Comparison of ENCODE assay signal across 15 mouse cellular contexts in genomic region chr13:32775889-32776288, GRCm38 (mm10). TPM values are rescaled to one million over a fixed set of nuclear protein-coding genes. Genes with fewer than 3 reads are reported as not detected.
A peak's percentile ranks its signal among the peaks of the same experiment; 100 is the strongest.
DNase-seq lines count a peak whose midpoint lies in the region; ATAC-seq and TF ChIP-seq lines count a peak whose summit lies in the region.
"Had no signal": no experiment of that assay in that cellular context is flagged by ENCODE, and none has a peak within 500 bp of the region (broad histone marks: within the 10 kb centered on the region; RNA-seq: fewer than 3 reads in every experiment).

No protein-coding gene starts in this region.

- H3K9me3 ChIP-seq in liver, postnatal 0 days (ENCODE audit: low read length), result no peaks in the 10 kb centered on the region
- H3K9me3 ChIP-seq: hindbrain, embryonic 12.5 days had no signal

- no peak for TF ChIP-seq EP300 in heart, adult 2 months (IDR thresholded peaks at IDR 0.05; ENCODE audit: insufficient read depth, low read depth, low read length)
- TF ChIP-seq EP300 in liver, postnatal 0 days (IDR thresholded peaks at IDR 0.05; ENCODE audit: low read depth), result no peak

- H3K4me2 ChIP-seq in liver, postnatal 0 days (ENCODE audit: low read depth, low read length), result no peak overlapping the region
- peak overlapping the region; percentile 78 for H3K4me2 ChIP-seq in myocyte (ENCODE audit: low read depth)
- H3K4me2 ChIP-seq: hindbrain, embryonic 12.5 days had no signal

- no peaks in the 10 kb centered on the region for H3K27me3 ChIP-seq in heart, adult 2 months (ENCODE audit: control insufficient read depth, insufficient read depth, low read length)
- H3K27me3 ChIP-seq in liver, adult 2 months (ENCODE audit: control insufficient read depth, insufficient read depth, low read length), result no peaks in the 10 kb centered on the region
- H3K27me3 ChIP-seq in liver, postnatal 0 days (ENCODE audit: insufficient read depth, low read length), result no peaks in the 10 kb centered on the region
- no peaks in the 10 kb centered on the region for H3K27me3 ChIP-seq in myocyte (ENCODE audit: control insufficient read depth, insufficient read depth, insufficient read length)
- H3K27me3 ChIP-seq: hindbrain, embryonic 12.5 days had no signal

- peaks cover 5% of the 10 kb centered on the region for H3K36me3 ChIP-seq in heart, adult 2 months (ENCODE audit: control insufficient read depth, insufficient read depth, low read length)
- H3K36me3 ChIP-seq in liver, adult 2 months (ENCODE audit: control insufficient read depth, insufficient read depth, low read length), result no peaks in the 10 kb centered on the region
- no peaks in the 10 kb centered on the region for H3K36me3 ChIP-seq in liver, postnatal 0 days (replicated peaks; ENCODE audit: insufficient read depth, low read length)
- H3K36me3 ChIP-seq in myocyte (ENCODE audit: control insufficient read depth, insufficient read depth), result no peaks in the 10 kb centered on the region
- H3K36me3 ChIP-seq: hindbrain, embryonic 12.5 days had no signal

- ATAC-seq in liver, postnatal 0 days, result no peak
- ATAC-seq: intestine, postnatal 0 days had no signal

- H3K27ac ChIP-seq in heart, adult 2 months, result peak overlapping the region; percentile 88
- H3K27ac ChIP-seq in liver, adult 2 months (replicated peaks; ENCODE audit: insufficient read depth, low read depth, low read length), result no peak overlapping the region
- no peak overlapping the region for H3K27ac ChIP-seq in liver, postnatal 0 days (ENCODE audit: low read depth)
- H3K27ac ChIP-seq: hindbrain, embryonic 12.5 days; liver, embryonic 14.5 days had no signal

- TF ChIP-seq POLR2A in heart, adult 2 months (IDR thresholded peaks at IDR 0.05; ENCODE audit: insufficient read depth, low read depth, low read length), result no peak
- no peak for TF ChIP-seq POLR2A in liver, adult 2 months (IDR thresholded peaks at IDR 0.05; ENCODE audit: extremely low read depth, insufficient read depth, low read length)
- TF ChIP-seq POLR2A in myocyte (IDR thresholded peaks at IDR 0.05; ENCODE audit: insufficient read length, low read depth), result no peak

- intact Hi-C loops in heart, adult 2 months (cut with DNase I), result no loop called here

- no peaks in the 10 kb centered on the region for H3K79me2 ChIP-seq in heart, adult 2 months (replicated peaks; ENCODE audit: control insufficient read depth, insufficient read depth, low read length)
- no peaks in the 10 kb centered on the region for H3K79me2 ChIP-seq in liver, adult 2 months (ENCODE audit: control insufficient read depth, insufficient read depth, low read length)
- peaks cover 36% of the 10 kb centered on the region for H3K79me2 ChIP-seq in myocyte (ENCODE audit: control insufficient read depth, insufficient read depth)

- peak in 1 of 2 experiments; percentile 23 for DNase-seq in heart, adult 2 months
- DNase-seq in heart, postnatal 4 days, result no peak
- peak; percentile 63 for DNase-seq in liver, adult 2 months (ENCODE audit: extremely low read depth, low read depth, low spot score)
- DNase-seq in liver, postnatal 0 days, result no peak
- DNase-seq in adrenal gland, postnatal 25 days, result peak; percentile 7
- DNase-seq in urinary bladder, postnatal 10 days (ENCODE audit: low spot score), result no peak
- DNase-seq: right cerebral cortex, postnatal 4 days; thymus, postnatal 25 days had no signal

- no peak for TF ChIP-seq CTCF in heart, adult 2 months (IDR thresholded peaks at IDR 0.05)
- no peak for TF ChIP-seq CTCF in liver, adult 2 months (IDR thresholded peaks at IDR 0.05; ENCODE audit: low read depth, low read length)
- no peak for TF ChIP-seq CTCF in liver, postnatal 0 days (IDR thresholded peaks at IDR 0.05; ENCODE audit: low read depth)

- no peak overlapping the region for H3ac ChIP-seq in myocyte (ENCODE audit: control insufficient read depth, insufficient read length)

- H3K4me3 ChIP-seq in heart, adult 2 months, result peak overlapping the region; percentile 47
- H3K4me3 ChIP-seq in liver, adult 2 months (ENCODE audit: insufficient read depth, low read depth, low read length), result no peak overlapping the region
- no peak overlapping the region for H3K4me3 ChIP-seq in liver, postnatal 0 days (ENCODE audit: low read depth, low read length)
- H3K4me3 ChIP-seq in myocyte, result peak overlapping the region; percentile 28
- H3K4me3 ChIP-seq: erythroblast, embryonic 14.5 days; hindbrain, embryonic 12.5 days had no signal

- H3K4me1 ChIP-seq in heart, adult 2 months (ENCODE audit: control insufficient read depth, insufficient read depth, low read length), result peaks cover 4% of the 10 kb centered on the region
- H3K4me1 ChIP-seq in liver, adult 2 months (ENCODE audit: control insufficient read depth, insufficient read depth, low read length), result no peaks in the 10 kb centered on the region
- no peaks in the 10 kb centered on the region for H3K4me1 ChIP-seq in liver, postnatal 0 days (ENCODE audit: insufficient read depth)
- H3K4me1 ChIP-seq: hindbrain, embryonic 12.5 days had no signal

- WGBS in heart, adult 2 months, result 61% methylated on average over 9 of the region's 9 CpGs
- WGBS in liver, adult 2 months, result 81% methylated on average over 9 of the region's 9 CpGs
- 82% methylated on average over 9 of the region's 9 CpGs for WGBS in liver, postnatal 0 days (ENCODE audit: insufficient replicate concordance)

- peak overlapping the region; percentile 63 for H3K9ac ChIP-seq in heart, adult 2 months (ENCODE audit: low read depth, low read length)
- no peak overlapping the region for H3K9ac ChIP-seq in liver, adult 2 months (ENCODE audit: low read depth, low read length)
- no peak overlapping the region for H3K9ac ChIP-seq in liver, postnatal 0 days (replicated peaks)
- H3K9ac ChIP-seq: hindbrain, embryonic 12.5 days; liver, embryonic 14.5 days had no signal

TF ChIP-seq in myocyte, 11 proteins besides CTCF, POLR2A, EP300 and RAD21:
- peak; percentile 57; the same call in 1 of the 2 replicates for TF ChIP-seq CEBPB (IDR thresholded peaks at IDR 0.05; ENCODE audit: insufficient read depth, poor library complexity, severe bottlenecking)
- TF ChIP-seq MAX (IDR thresholded peaks at IDR 0.05; ENCODE audit: low read depth), result no peak
- no peak for TF ChIP-seq SRF (IDR thresholded peaks at IDR 0.05; ENCODE audit: control insufficient read depth, insufficient read length, low read depth)
- peak in 1 of 3 experiments; percentile 62 for TF ChIP-seq MYOD1 (IDR thresholded peaks at IDR 0.05; ENCODE audit: control insufficient read depth in 1 of 3, insufficient read length in 2 of 3, low read depth in 2 of 3)
- peak in 2 of 3 experiments; percentile 18 to 93 for TF ChIP-seq MYOG (IDR thresholded peaks at IDR 0.05; ENCODE audit: control insufficient read depth in 1 of 3, insufficient read depth in 1 of 3, insufficient read length in 2 of 3, low read depth in 2 of 3)

RNA-seq across cellular contexts. Expression of gene Mylk4, which starts 7.9 kb away (rescaled TPM):
- 100 to 1,000 TPM; 262 to 290 TPM for total RNA-seq in heart, adult 2 months (2021)
- 59.5 and 115 TPM in 2 replicates for polyA plus RNA-seq in heart, adult 2 months (2012; rRNA removed)
- 10 to 100 TPM; 55.6 to 59.7 TPM for total RNA-seq in heart, postnatal 4 days (2021)
- total RNA-seq in liver, adult 2 months (2014; rRNA removed), result 0.37 TPM in 1 of 2 replicates, not detected in the other
- not detected in 2 replicates for polyA plus RNA-seq in liver, adult 2 months (2012; rRNA removed)
- 0.06 TPM in 1 of 2 replicates, not detected in the other for polyA plus RNA-seq in liver, postnatal 0 days (2015; fragmentation: Nextera tagmentation; extraction: Ambion mirVana)
- total RNA-seq in adrenal gland, postnatal 25 days (2021), result 0.06 TPM in 1 of 2 replicates, not detected in the other
- 31.1 TPM for polyA plus RNA-seq in myocyte (2012; fragmentation: generic; extraction: Trizol)
- total RNA-seq: common myeloid progenitor, adult 5-6 weeks had no signal
- polyA plus RNA-seq: erythroblast, embryonic 14.5 days; intestine, postnatal 0 days had no signal

RNA-seq across cellular contexts. Expression of gene Wrnip1, which starts 25.9 kb away (rescaled TPM):
- total RNA-seq in heart, adult 2 months (2021), result 10 to 100 TPM; 21.3 to 21.7 TPM
- polyA plus RNA-seq in heart, adult 2 months (2012; rRNA removed), result 17.4 and 32.9 TPM in 2 replicates
- 10 to 100 TPM; 25.4 to 29.8 TPM for total RNA-seq in heart, postnatal 4 days (2021)
- 33.9 and 43.8 TPM in 2 replicates for total RNA-seq in liver, adult 2 months (2014; rRNA removed)
- 38.7 and 49.8 TPM in 2 replicates for polyA plus RNA-seq in liver, adult 2 months (2012; rRNA removed)
- 7.9 and 12.2 TPM in 2 replicates for polyA plus RNA-seq in liver, postnatal 0 days (2015; fragmentation: Nextera tagmentation; extraction: Ambion mirVana)
- total RNA-seq in adrenal gland, postnatal 25 days (2021), result 44.7 and 70.5 TPM in 2 replicates
- polyA plus RNA-seq in myocyte (2012; fragmentation: generic; extraction: Trizol), result 22.4 TPM

RNA-seq across cellular contexts. Expression of gene D930007J09Rik, which starts 26.8 kb away (rescaled TPM):
- total RNA-seq in heart, adult 2 months (2021), result not detected
- not detected in 2 replicates for polyA plus RNA-seq in heart, adult 2 months (2012; rRNA removed)
- not detected for total RNA-seq in heart, postnatal 4 days (2021)
- not detected in 2 replicates for total RNA-seq in liver, adult 2 months (2014; rRNA removed)
- polyA plus RNA-seq in liver, adult 2 months (2012; rRNA removed), result 0.60 TPM in 1 of 2 replicates, not detected in the other
- not detected in 2 replicates for polyA plus RNA-seq in liver, postnatal 0 days (2015; fragmentation: Nextera tagmentation; extraction: Ambion mirVana)
- not detected in 2 replicates for total RNA-seq in adrenal gland, postnatal 25 days (2021)
- polyA plus RNA-seq in myocyte (2012; fragmentation: generic; extraction: Trizol), result not detected
- total RNA-seq: common myeloid progenitor, adult 5-6 weeks had no signal
- polyA plus RNA-seq: erythroblast, embryonic 14.5 days; hindbrain, embryonic 12.5 days; intestine, postnatal 0 days; liver, embryonic 14.5 days; stomach, embryonic 14.5 days had no signal

Comparison
In these comparisons a context has a peak if more than half of its experiments do, and no peak if none do; other contexts are left out.
1. DNase-seq: peak in liver, adult 2 months (single experiment) and adrenal gland, postnatal 25 days (single experiment); none in heart, postnatal 4 days (single experiment), liver, postnatal 0 days (single experiment) and urinary bladder, postnatal 10 days (single experiment).
2. H3K4me3 ChIP-seq: peak in heart, adult 2 months (single experiment) and myocyte (single experiment); none in liver, adult 2 months (single experiment) and liver, postnatal 0 days (single experiment).
3. RNA of gene Mylk4, which starts 7.9 kb away (total RNA-seq): 262 to 290 TPM in heart, adult 2 months and 55.6 to 59.7 TPM in heart, postnatal 4 days; 0.37 TPM in liver, adult 2 months and 0.06 TPM in adrenal gland, postnatal 25 days; every median in the first group is over 10 times any median in the second.